Mouse (Mus musculus) midbrain, embryonic 12.5 days (tissue): Measurements from ENCODE around the gene Gpsm1. TPM values are rescaled to one million over a fixed set of nuclear protein-coding genes. Genes with fewer than 3 reads are reported as not detected.
A peak's percentile ranks its signal among the peaks of the same experiment; 100 is the strongest.

ENCODE experiments used
- ATAC-seq: fragments of 200-750 bp; cut with Nextera tagmentation; 2 replicates; pipeline ENCODE4 v1.8.0; 2017; ENCODE audit warnings: low read depth, moderate TSS enrichment, moderate library complexity; ENCODE audit not compliant: low FRiP score
- H3K27ac ChIP-seq: fragments of 300-500 bp; sonication (generic); replicated peaks from 2 replicates; pipeline ENCODE4 v1.5.1; 2016; ENCODE audit warnings: mild to moderate bottlenecking
- H3K27me3 ChIP-seq: fragments of 300-500 bp; sonication (generic); 2 replicates; pipeline ENCODE4 v1.6.1; 2016; ENCODE audit warnings: mild to moderate bottlenecking
- H3K36me3 ChIP-seq: fragments of 300-500 bp; sonication (generic); 2 replicates; pipeline ENCODE4 v1.6.1; 2016
- H3K4me1 ChIP-seq: fragments of 300-500 bp; sonication (generic); 2 replicates; pipeline ENCODE4 v1.6.1; 2016
- H3K4me2 ChIP-seq: fragments of 300-500 bp; sonication (generic); replicated peaks from 2 replicates; pipeline ENCODE4 v1.6.1; 2016; ENCODE audit warnings: mild to moderate bottlenecking, moderate library complexity
- H3K4me3 ChIP-seq: fragments of 300-500 bp; sonication (generic); 2 replicates; pipeline ENCODE4 v1.5.1; 2016; ENCODE audit warnings: mild to moderate bottlenecking
- H3K9ac ChIP-seq: fragments of 300-500 bp; sonication (generic); replicated peaks from 2 replicates; pipeline ENCODE4 v1.6.1; 2016; ENCODE audit warnings: mild to moderate bottlenecking, moderate library complexity
- H3K9me3 ChIP-seq: fragments of 300-500 bp; sonication (generic); 2 replicates; pipeline ENCODE4 v1.6.1; 2016; ENCODE audit warnings: mild to moderate bottlenecking
- WGBS: fragments of 180-500 bp; shearing (Covaris S2); methylation state at CpG from one replicate; pipeline ENCODE4 v1.1.7; 2016; 5-methylcytosine and 5-hydroxymethylcytosine counted together
- polyA plus RNA-seq: library from polyadenylated mRNA; unstranded; fragments of >200 nt; fragmentation: Nextera tagmentation; extraction: Ambion mirVana; gene quantifications from 2 replicates; pipeline ENCODE4 v1.2.1, GENCODE M21; 2016

Gene Gpsm1
- polyA plus RNA-seq, 1 experiment from 2014 or later, result 129 TPM

GRCm38 (mm10) chr2:26298208-26298855, 17.0 kb upstream of the Gpsm1 start:
- Histone ChIP-seq H3K9ac (peak overlapping the region; percentile 25; the same call in 1 of the 2 replicates), H3K4me3 (0 out of 2 replicates have a peak overlapping the region, but pooled peaks have one; percentile 3), H3K4me1 (peaks cover 42% of the 10 kb centered on the region), H3K4me2 (peak overlapping the region; percentile 37), H3K9me3 (no peaks in the 10 kb centered on the region), H3K36me3 (no peaks in the 10 kb centered on the region), H3K27ac (peak overlapping the region; percentile 86), H3K27me3 (peaks cover 22% of the 10 kb centered on the region; the same call in 1 of the 2 replicates)
- ATAC-seq, result peak; percentile 79
- 2% methylated on average over 10 of the region's 10 CpGs for WGBS

GRCm38 (mm10) chr2:26298856-26299230, 16.5 kb upstream of the Gpsm1 start:
- H3K4me2 ChIP-seq, result peak overlapping the region; percentile 37
- WGBS, result 2% methylated on average over 4 of the region's 4 CpGs
- peak; percentile 53 for ATAC-seq
- H3K4me3 ChIP-seq, result 0 out of 2 replicates have a peak overlapping the region, but pooled peaks have one; percentile 3
- H3K9ac ChIP-seq, result peak overlapping the region; percentile 8; the same call in 1 of the 2 replicates
- H3K27me3 ChIP-seq, result peaks cover 22% of the 10 kb centered on the region; the same call in 1 of the 2 replicates
- no peaks in the 10 kb centered on the region for H3K36me3 ChIP-seq
- peaks cover 42% of the 10 kb centered on the region for H3K4me1 ChIP-seq
- H3K27ac ChIP-seq, result peak overlapping the region; percentile 86
- no peaks in the 10 kb centered on the region for H3K9me3 ChIP-seq

GRCm38 (mm10) chr2:26299336-26299735, 16.0 kb upstream of the Gpsm1 start:
- H3K4me3 ChIP-seq, result no peak overlapping the region
- peaks cover 42% of the 10 kb centered on the region for H3K4me1 ChIP-seq
- peak overlapping the region; percentile 8 for H3K9ac ChIP-seq
- peak overlapping the region; percentile 86 for H3K27ac ChIP-seq
- H3K36me3 ChIP-seq, result no peaks in the 10 kb centered on the region
- H3K27me3 ChIP-seq, result peaks cover 22% of the 10 kb centered on the region; the same call in 1 of the 2 replicates
- 0 out of 2 replicates have a peak, but pooled peaks cover 4% of the 10 kb centered on the region for H3K9me3 ChIP-seq
- no peak for ATAC-seq
- H3K4me2 ChIP-seq, result peak overlapping the region; percentile 37
- 31% methylated on average over 7 of the region's 7 CpGs for WGBS

GRCm38 (mm10) chr2:26300161-26300807, 15.0 kb upstream of the Gpsm1 start:
- peaks cover 42% of the 10 kb centered on the region for H3K4me1 ChIP-seq
- no peak overlapping the region for H3K4me2 ChIP-seq
- H3K27ac ChIP-seq, result peak overlapping the region; percentile 86; the same call in 1 of the 2 replicates
- 0 out of 2 replicates have a peak overlapping the region, but pooled peaks have one; percentile 2 for H3K9ac ChIP-seq
- 40% methylated on average over 5 of the region's 5 CpGs for WGBS
- peaks cover 22% of the 10 kb centered on the region; the same call in 1 of the 2 replicates for H3K27me3 ChIP-seq
- ATAC-seq, result no peak
- H3K9me3 ChIP-seq, result 0 out of 2 replicates have a peak, but pooled peaks cover 7% of the 10 kb centered on the region
- H3K36me3 ChIP-seq, result no peaks in the 10 kb centered on the region
- no peak overlapping the region for H3K4me3 ChIP-seq

GRCm38 (mm10) chr2:26300808-26301174, 14.5 kb upstream of the Gpsm1 start:
- Histone ChIP-seq H3K9ac (no peak overlapping the region), H3K27ac (0 out of 2 replicates have a peak overlapping the region, but pooled peaks have one; percentile 27), H3K4me3 (no peak overlapping the region), H3K36me3 (no peaks in the 10 kb centered on the region), H3K4me1 (peaks cover 42% of the 10 kb centered on the region), H3K4me2 (no peak overlapping the region), H3K27me3 (peaks cover 22% of the 10 kb centered on the region; the same call in 1 of the 2 replicates), H3K9me3 (0 out of 2 replicates have a peak, but pooled peaks cover 7% of the 10 kb centered on the region)
- WGBS, result 4% methylated on average over 3 of the region's 3 CpGs
- ATAC-seq, result no peak

- ATAC-seq, result no peak
- no peak overlapping the region for H3K9ac ChIP-seq
- H3K27ac ChIP-seq, result no peak overlapping the region
- H3K36me3 ChIP-seq, result no peaks in the 10 kb centered on the region
- peaks cover 37% of the 10 kb centered on the region for H3K4me1 ChIP-seq
- H3K4me3 ChIP-seq, result no peak overlapping the region
- H3K27me3 ChIP-seq, result peaks cover 22% of the 10 kb centered on the region; the same call in 1 of the 2 replicates
- WGBS, result 92% methylated on average over 10 of the region's 10 CpGs
- no peak overlapping the region for H3K4me2 ChIP-seq
- 0 out of 2 replicates have a peak, but pooled peaks cover 7% of the 10 kb centered on the region for H3K9me3 ChIP-seq
Measured at GRCm38 (mm10) chr2:26302005-26302503, 13.3 kb upstream of the Gpsm1 start.

GRCm38 (mm10) chr2:26304711-26305110, 10.6 kb upstream of the Gpsm1 start:
- no peaks in the 10 kb centered on the region for H3K36me3 ChIP-seq
- H3K27me3 ChIP-seq, result peaks cover 15% of the 10 kb centered on the region; the same call in 1 of the 2 replicates
- 73% methylated on average over 1 of the region's 1 CpGs for WGBS
- no peak overlapping the region for H3K27ac ChIP-seq
- ATAC-seq, result no peak
- no peak overlapping the region for H3K4me3 ChIP-seq
- no peak overlapping the region for H3K4me2 ChIP-seq
- H3K9me3 ChIP-seq, result 0 out of 2 replicates have a peak, but pooled peaks cover 7% of the 10 kb centered on the region
- H3K9ac ChIP-seq, result no peak overlapping the region
- peaks cover 18% of the 10 kb centered on the region for H3K4me1 ChIP-seq

- Histone ChIP-seq H3K36me3 (no peaks in the 10 kb centered on the region), H3K4me3 (no peak overlapping the region), H3K4me1 (peaks cover 14% of the 10 kb centered on the region), H3K27me3 (peaks cover 7% of the 10 kb centered on the region; the same call in 1 of the 2 replicates), H3K4me2 (no peak overlapping the region), H3K27ac (no peak overlapping the region), H3K9me3 (0 out of 2 replicates have a peak, but pooled peaks cover 7% of the 10 kb centered on the region), H3K9ac (no peak overlapping the region)
- WGBS, result 80% methylated on average over 2 of the region's 2 CpGs
- no peak for ATAC-seq
Measured at GRCm38 (mm10) chr2:26305555-26305954, 9.8 kb upstream of the Gpsm1 start.

- Histone ChIP-seq H3K4me3 (no peak overlapping the region), H3K4me2 (no peak overlapping the region), H3K27me3 (0 out of 2 replicates have a peak, but pooled peaks cover 3% of the 10 kb centered on the region), H3K9ac (no peak overlapping the region), H3K36me3 (no peaks in the 10 kb centered on the region), H3K27ac (no peak overlapping the region), H3K9me3 (0 out of 2 replicates have a peak, but pooled peaks cover 7% of the 10 kb centered on the region), H3K4me1 (peaks cover 12% of the 10 kb centered on the region)
- 93% methylated on average over 3 of the region's 3 CpGs for WGBS
- no peak for ATAC-seq
Measured at GRCm38 (mm10) chr2:26306702-26307101, 8.6 kb upstream of the Gpsm1 start.

- Histone ChIP-seq H3K27me3 (no peaks in the 10 kb centered on the region), H3K4me2 (no peak overlapping the region), H3K4me1 (peaks cover 15% of the 10 kb centered on the region), H3K9me3 (no peaks in the 10 kb centered on the region), H3K36me3 (no peaks in the 10 kb centered on the region), H3K4me3 (no peak overlapping the region), H3K27ac (peak overlapping the region; percentile 75), H3K9ac (no peak overlapping the region)
- peak; percentile 60 for ATAC-seq
- WGBS, result 17% methylated on average over 10 of the region's 10 CpGs
Measured at GRCm38 (mm10) chr2:26309739-26310138, 5.6 kb upstream of the Gpsm1 start.

- Histone ChIP-seq H3K27ac (no peak overlapping the region), H3K9me3 (no peaks in the 10 kb centered on the region), H3K9ac (no peak overlapping the region), H3K36me3 (no peaks in the 10 kb centered on the region), H3K4me3 (no peak overlapping the region), H3K27me3 (no peaks in the 10 kb centered on the region), H3K4me1 (peaks cover 28% of the 10 kb centered on the region), H3K4me2 (no peak overlapping the region)
- 83% methylated on average over 5 of the region's 5 CpGs for WGBS
- no peak for ATAC-seq
Measured at GRCm38 (mm10) chr2:26311936-26312335, 3.4 kb upstream of the Gpsm1 start.

GRCm38 (mm10) chr2:26312812-26313211, 2.5 kb upstream of the Gpsm1 start:
- Histone ChIP-seq H3K4me1 (peaks cover 37% of the 10 kb centered on the region), H3K27ac (no peak overlapping the region), H3K27me3 (no peaks in the 10 kb centered on the region), H3K9me3 (no peaks in the 10 kb centered on the region), H3K36me3 (no peaks in the 10 kb centered on the region), H3K4me3 (no peak overlapping the region), H3K9ac (no peak overlapping the region), H3K4me2 (no peak overlapping the region)
- WGBS, result 70% methylated on average over 2 of the region's 2 CpGs
- ATAC-seq, result no peak
